Mouse (Mus musculus): ENCODE data around the gene Itpk1. TPM values are rescaled to one million over a fixed set of nuclear protein-coding genes. Genes with fewer than 3 reads are reported as not detected.

Gene Itpk1
- total and polyA plus RNA-seq, 3 experiments = 7.9 to 11.6 (median 9.5) TPM

DNA sequence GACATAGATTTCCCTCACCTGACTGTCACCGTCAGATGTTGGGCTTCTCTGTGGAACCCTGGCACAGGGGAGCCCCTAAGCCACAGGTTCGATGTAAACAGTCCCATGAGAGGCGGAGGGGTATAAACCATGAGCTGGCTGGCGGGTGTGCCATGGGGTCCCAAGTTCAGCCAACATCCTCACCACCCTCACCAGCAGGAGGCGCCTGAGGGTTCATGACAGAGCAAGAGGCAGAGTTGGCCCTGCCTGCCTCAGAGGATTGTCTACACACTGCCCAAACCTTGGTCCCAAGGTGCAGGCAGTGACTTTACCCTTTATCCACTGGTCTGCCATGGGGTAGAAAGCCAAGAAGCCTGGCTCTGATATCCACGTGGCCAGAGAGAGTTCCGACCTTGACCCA is 23.1 kb downstream of the Itpk1 start:
- Histone ChIP-seq H3K79me2 (replicated peaks; ENCODE audit: control insufficient read depth, insufficient read depth, low read length) (no peaks in the 10 kb centered on the region), H3K27ac (no peak overlapping the region), H3K4me1 (ENCODE audit: control insufficient read depth, insufficient read depth, low read length) (peaks cover 6% of the 10 kb centered on the region; the same call in 1 of the 2 replicates), H3K36me3 (ENCODE audit: control insufficient read depth, insufficient read depth, low read length) (no peaks in the 10 kb centered on the region), H3K4me3 (no peak overlapping the region), H3K9ac (ENCODE audit: low read depth, low read length) (no peak overlapping the region), H3K27me3 (ENCODE audit: control insufficient read depth, insufficient read depth, low read length) (no peaks in the 10 kb centered on the region)
- no peak for TF ChIP-seq POLR2A (IDR thresholded peaks at IDR 0.05; ENCODE audit: insufficient read depth, low read depth, low read length)
- no peak for TF ChIP-seq EP300 (IDR thresholded peaks at IDR 0.05; ENCODE audit: insufficient read depth, low read depth, low read length)
- peak; percentile 43 for TF ChIP-seq CTCF (IDR thresholded peaks at IDR 0.05)
- DNase-seq = no peak
- WGBS = 78% methylated on average over 7 of the region's 7 CpGs
- intact Hi-C loops (cut with DNase I) = no loop called here

DNA sequence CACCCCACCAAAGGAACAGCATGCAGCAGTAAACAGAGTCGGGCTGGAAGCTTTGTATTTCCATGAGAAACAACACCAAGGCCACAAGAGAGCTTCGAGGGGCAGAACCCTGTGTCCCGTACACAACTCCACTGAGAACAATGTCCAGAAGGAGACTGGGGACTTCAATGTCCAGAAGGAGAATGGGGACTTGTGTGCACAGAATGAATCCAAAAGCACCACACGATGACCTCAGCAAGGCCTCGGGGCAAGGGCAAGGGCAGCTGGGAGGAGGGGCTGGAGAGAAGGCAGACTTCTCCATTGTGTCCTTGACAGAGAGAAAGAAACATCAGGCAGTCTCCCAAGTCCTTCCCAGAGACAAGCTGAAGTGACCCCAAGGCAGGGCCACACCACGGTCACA is 25.9 kb downstream of the Itpk1 start:
- H3K79me2 ChIP-seq (replicated peaks; ENCODE audit: control insufficient read depth, insufficient read depth, low read length) = no peaks in the 10 kb centered on the region
- TF ChIP-seq EP300 (IDR thresholded peaks at IDR 0.05; ENCODE audit: insufficient read depth, low read depth, low read length) = no peak
- no peak for TF ChIP-seq POLR2A (IDR thresholded peaks at IDR 0.05; ENCODE audit: insufficient read depth, low read depth, low read length)
- no peak for TF ChIP-seq CTCF (IDR thresholded peaks at IDR 0.05)
- no peaks in the 10 kb centered on the region for H3K36me3 ChIP-seq (ENCODE audit: control insufficient read depth, insufficient read depth, low read length)
- peaks cover 9% of the 10 kb centered on the region; the same call in 1 of the 2 replicates for H3K4me1 ChIP-seq (ENCODE audit: control insufficient read depth, insufficient read depth, low read length)
- intact Hi-C loops (cut with DNase I) = no loop called here
- no peak for DNase-seq
- H3K27me3 ChIP-seq (ENCODE audit: control insufficient read depth, insufficient read depth, low read length) = no peaks in the 10 kb centered on the region
- 60% methylated on average over 6 of the region's 6 CpGs for WGBS
- no peak overlapping the region for H3K9ac ChIP-seq (ENCODE audit: low read depth, low read length)
- no peak overlapping the region for H3K4me3 ChIP-seq
- no peak overlapping the region for H3K27ac ChIP-seq

DNA sequence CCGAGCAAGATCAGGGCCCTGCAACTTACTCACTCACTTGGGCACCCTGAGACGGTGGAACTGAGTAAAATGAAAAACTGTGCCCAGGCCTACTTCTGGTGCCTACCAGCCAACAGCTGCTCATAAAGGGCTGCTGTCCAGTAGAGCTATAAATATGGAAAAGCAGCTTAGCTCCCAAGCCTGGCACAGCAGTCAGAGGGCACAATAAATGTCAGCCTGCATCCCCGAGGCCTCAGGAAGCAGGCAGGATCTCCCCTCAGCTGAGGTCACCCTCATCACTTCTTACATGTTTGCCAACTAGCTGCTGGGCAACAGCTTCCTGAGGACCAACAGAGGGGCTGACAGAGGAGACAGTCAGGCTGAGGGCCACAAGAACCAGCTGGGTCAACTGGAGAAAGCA is 27.6 kb downstream of the Itpk1 start:
- Histone ChIP-seq H3K36me3 (ENCODE audit: control insufficient read depth, insufficient read depth, low read length) (no peaks in the 10 kb centered on the region), H3K79me2 (replicated peaks; ENCODE audit: control insufficient read depth, insufficient read depth, low read length) (no peaks in the 10 kb centered on the region), H3K27ac (no peak overlapping the region), H3K4me1 (ENCODE audit: control insufficient read depth, insufficient read depth, low read length) (peaks cover 8% of the 10 kb centered on the region; the same call in 1 of the 2 replicates), H3K27me3 (ENCODE audit: control insufficient read depth, insufficient read depth, low read length) (no peaks in the 10 kb centered on the region), H3K4me3 (no peak overlapping the region), H3K9ac (ENCODE audit: low read depth, low read length) (no peak overlapping the region)
- no peak for TF ChIP-seq CTCF (IDR thresholded peaks at IDR 0.05)
- TF ChIP-seq POLR2A (IDR thresholded peaks at IDR 0.05; ENCODE audit: insufficient read depth, low read depth, low read length) = no peak
- TF ChIP-seq EP300 (IDR thresholded peaks at IDR 0.05; ENCODE audit: insufficient read depth, low read depth, low read length) = no peak
- intact Hi-C loops (cut with DNase I) = no loop called here
- DNase-seq = no peak
- 59% methylated on average over 3 of the region's 3 CpGs for WGBS

DNA sequence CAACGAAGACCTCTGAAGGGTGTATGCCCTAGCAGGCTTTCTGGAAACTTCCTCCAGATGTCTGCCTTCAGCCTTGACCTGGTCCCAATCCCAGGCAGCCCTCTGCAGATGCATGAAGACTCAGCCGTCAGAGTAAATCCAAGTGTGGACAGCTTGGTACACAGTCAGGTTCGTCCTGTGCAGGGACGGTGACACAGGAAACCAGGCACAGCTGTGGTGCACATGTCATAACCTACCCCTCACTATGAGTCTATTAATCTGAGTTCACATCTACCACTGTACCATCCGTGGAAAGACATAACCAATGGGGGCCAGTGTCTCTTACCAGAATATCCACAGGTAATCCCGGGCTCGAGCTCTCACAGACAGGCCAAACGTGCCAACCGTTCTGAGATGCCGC is 30.2 kb downstream of the Itpk1 start:
- Histone ChIP-seq H3K9ac (ENCODE audit: low read depth, low read length) (no peak overlapping the region), H3K27ac (no peak overlapping the region), H3K36me3 (ENCODE audit: control insufficient read depth, insufficient read depth, low read length) (no peaks in the 10 kb centered on the region), H3K4me3 (no peak overlapping the region), H3K79me2 (replicated peaks; ENCODE audit: control insufficient read depth, insufficient read depth, low read length) (no peaks in the 10 kb centered on the region), H3K27me3 (ENCODE audit: control insufficient read depth, insufficient read depth, low read length) (no peaks in the 10 kb centered on the region), H3K4me1 (ENCODE audit: control insufficient read depth, insufficient read depth, low read length) (peaks cover 4% of the 10 kb centered on the region; the same call in 1 of the 2 replicates)
- WGBS = 83% methylated on average over 10 of the region's 10 CpGs
- intact Hi-C loops (cut with DNase I) = no loop called here
- TF ChIP-seq POLR2A (IDR thresholded peaks at IDR 0.05; ENCODE audit: insufficient read depth, low read depth, low read length) (no peak), EP300 (IDR thresholded peaks at IDR 0.05; ENCODE audit: insufficient read depth, low read depth, low read length) (no peak), CTCF (IDR thresholded peaks at IDR 0.05) (no peak)
- DNase-seq = no peak

DNA sequence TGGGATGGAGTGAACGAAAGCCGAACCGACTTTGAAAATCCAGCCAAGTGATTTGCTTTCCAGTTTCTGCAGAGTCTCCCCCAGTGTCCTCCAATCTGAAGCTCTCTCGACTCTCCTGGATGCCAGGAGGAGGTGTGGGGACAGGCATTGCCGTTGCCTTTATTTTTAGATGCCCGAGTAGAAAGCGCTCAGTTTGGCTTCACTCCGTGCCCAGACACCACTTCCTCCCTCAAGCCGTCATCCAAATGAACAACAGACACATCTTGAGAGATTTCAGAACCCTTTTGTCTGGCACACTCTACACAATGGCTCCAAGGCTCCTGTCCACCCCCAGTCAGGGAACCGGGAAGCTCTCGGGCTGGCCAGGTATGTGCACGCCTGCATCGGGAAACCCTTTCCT is 30.6 kb downstream of the Itpk1 start:
- Histone ChIP-seq H3K79me2 (replicated peaks; ENCODE audit: control insufficient read depth, insufficient read depth, low read length) (no peaks in the 10 kb centered on the region), H3K9ac (ENCODE audit: low read depth, low read length) (no peak overlapping the region), H3K27me3 (ENCODE audit: control insufficient read depth, insufficient read depth, low read length) (no peaks in the 10 kb centered on the region), H3K4me1 (ENCODE audit: control insufficient read depth, insufficient read depth, low read length) (peaks cover 4% of the 10 kb centered on the region; the same call in 1 of the 2 replicates), H3K27ac (peak overlapping the region; percentile 17; the same call in 1 of the 2 replicates), H3K36me3 (ENCODE audit: control insufficient read depth, insufficient read depth, low read length) (no peaks in the 10 kb centered on the region), H3K4me3 (no peak overlapping the region)
- WGBS = 58% methylated on average over 13 of the region's 13 CpGs
- intact Hi-C loops (cut with DNase I) = no loop called here
- no peak for TF ChIP-seq POLR2A (IDR thresholded peaks at IDR 0.05; ENCODE audit: insufficient read depth, low read depth, low read length)
- TF ChIP-seq EP300 (IDR thresholded peaks at IDR 0.05; ENCODE audit: insufficient read depth, low read depth, low read length) = no peak
- TF ChIP-seq CTCF (IDR thresholded peaks at IDR 0.05) = no peak
- DNase-seq = no peak

DNA sequence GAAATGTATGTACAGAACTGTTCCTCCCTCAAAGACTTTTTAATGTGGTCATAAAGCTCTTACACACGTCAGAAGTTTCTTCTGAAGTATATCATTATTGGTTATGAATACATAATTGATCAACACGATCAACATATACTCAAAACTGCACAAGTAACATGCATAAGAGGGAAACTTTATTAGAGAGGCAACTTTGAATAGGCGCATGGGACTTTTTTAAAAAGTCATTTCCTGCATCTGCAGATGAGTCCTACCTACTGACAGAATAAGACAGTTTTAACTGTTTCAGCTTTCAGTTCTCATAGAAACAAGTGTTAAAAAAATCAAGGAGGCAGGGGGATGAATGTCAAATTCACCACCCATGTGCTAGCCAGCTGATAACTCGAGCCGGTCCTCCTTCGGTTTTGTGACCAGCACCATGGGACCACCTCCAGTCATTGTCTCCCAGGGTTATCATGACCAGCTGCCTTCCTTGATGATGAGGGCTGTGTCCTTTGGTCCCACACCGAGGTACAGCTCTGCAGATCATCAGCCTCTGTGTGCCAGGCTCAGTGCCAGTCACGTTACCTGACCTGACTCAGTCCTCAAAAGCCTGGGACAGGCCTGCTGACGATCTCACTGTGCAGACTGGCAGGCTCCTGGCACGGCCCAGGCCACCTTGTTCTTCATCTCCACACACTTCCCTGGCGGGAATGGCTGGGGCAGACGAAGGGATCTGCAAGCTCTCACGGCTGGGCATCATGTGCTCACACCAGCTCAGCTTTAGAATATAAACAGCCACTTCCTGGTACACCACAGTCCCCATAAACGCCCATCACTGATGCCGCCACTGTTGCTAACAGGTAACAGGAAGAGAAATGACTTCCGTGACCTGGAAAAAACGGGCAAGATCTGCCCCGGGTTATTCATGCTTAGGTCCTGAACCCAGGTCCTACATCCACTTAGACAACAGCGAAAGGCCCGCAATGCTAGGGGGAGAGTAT is 31.6 kb downstream of the Itpk1 start:
- H3K36me3 ChIP-seq (ENCODE audit: control insufficient read depth, insufficient read depth, low read length) = no peaks in the 10 kb centered on the region
- DNase-seq = peak in 1 of 2 experiments; percentile 76
- H3K27ac ChIP-seq = no peak overlapping the region
- H3K9ac ChIP-seq (ENCODE audit: low read depth, low read length) = no peak overlapping the region
- WGBS = 69% methylated on average over 20 of the region's 20 CpGs
- H3K27me3 ChIP-seq (ENCODE audit: control insufficient read depth, insufficient read depth, low read length) = no peaks in the 10 kb centered on the region
- H3K4me3 ChIP-seq = no peak overlapping the region
- H3K4me1 ChIP-seq (ENCODE audit: control insufficient read depth, insufficient read depth, low read length) = peaks cover 4% of the 10 kb centered on the region; the same call in 1 of the 2 replicates
- no peaks in the 10 kb centered on the region for H3K79me2 ChIP-seq (replicated peaks; ENCODE audit: control insufficient read depth, insufficient read depth, low read length)
- TF ChIP-seq POLR2A (IDR thresholded peaks at IDR 0.05; ENCODE audit: insufficient read depth, low read depth, low read length) (no peak), CTCF (IDR thresholded peaks at IDR 0.05) (no peak), EP300 (IDR thresholded peaks at IDR 0.05; ENCODE audit: insufficient read depth, low read depth, low read length) (no peak)
- intact Hi-C loops (cut with DNase I) = loop anchor here (2.0 kb wide), 1 partner anchor 32 kb away; the partner anchor contains the start of gene Itpk1
